8 mouse cellular contexts compared by ENCODE assay signal in the genomic region with DNA sequence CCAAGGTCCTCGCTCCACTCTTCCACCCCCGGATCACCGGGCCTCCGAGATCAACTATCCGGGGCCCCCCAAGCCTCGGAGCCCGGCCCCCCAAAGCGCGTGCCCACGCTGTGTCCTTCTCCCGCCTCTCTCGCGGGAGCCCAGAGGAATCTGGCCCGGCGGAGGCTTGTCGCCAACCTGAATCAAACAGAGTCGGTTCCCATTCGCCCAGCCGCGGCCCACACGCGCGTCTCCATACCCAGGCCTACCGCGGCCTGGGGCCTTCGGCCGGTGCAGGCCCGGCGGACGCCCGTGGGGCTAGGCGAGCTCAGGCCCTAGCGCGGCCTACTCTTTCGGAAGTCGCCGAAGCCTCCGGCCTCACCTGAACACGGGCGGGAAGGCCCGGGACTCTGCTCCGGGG. TPM values are rescaled to one million over a fixed set of nuclear protein-coding genes. Genes with fewer than 3 reads are reported as not detected.
DNase-seq lines count a peak whose midpoint lies in the region; ATAC-seq and TF ChIP-seq lines count a peak whose summit lies in the region.

No protein-coding gene starts in this region.

- no peaks in the 10 kb centered on the region for H3K9me3 ChIP-seq in kidney, embryonic 15.5 days (replicated peaks)
- no peaks in the 10 kb centered on the region for H3K9me3 ChIP-seq in ES-Bruce4 (replicated peaks; ENCODE audit: control insufficient read depth, insufficient read depth, low read length, poor library complexity, severe bottlenecking)
- H3K9me3 ChIP-seq in embryonic facial prominence, embryonic 12.5 days, result no peaks in the 10 kb centered on the region
- H3K9me3 ChIP-seq in hindbrain, embryonic 12.5 days (replicated peaks), result no peaks in the 10 kb centered on the region
- no peaks in the 10 kb centered on the region for H3K9me3 ChIP-seq in stomach, embryonic 14.5 days (ENCODE audit: control insufficient read depth, low read depth, low read length)

- H3K27me3 ChIP-seq in kidney, embryonic 15.5 days, result no peaks in the 10 kb centered on the region
- no peaks in the 10 kb centered on the region for H3K27me3 ChIP-seq in ES-Bruce4 (ENCODE audit: control insufficient read depth, insufficient read depth, low read length, poor library complexity, severe bottlenecking)
- H3K27me3 ChIP-seq in embryonic facial prominence, embryonic 12.5 days, result no peaks in the 10 kb centered on the region
- no peaks in the 10 kb centered on the region for H3K27me3 ChIP-seq in hindbrain, embryonic 12.5 days
- no peaks in the 10 kb centered on the region for H3K27me3 ChIP-seq in stomach, embryonic 14.5 days (ENCODE audit: control insufficient read depth, insufficient read depth, low read length)

- TF ChIP-seq POLR2A in ES-Bruce4 (IDR thresholded peaks at IDR 0.05; ENCODE audit: insufficient read depth, low read length), result no peak

- TF ChIP-seq CTCF in ES-Bruce4 (IDR thresholded peaks at IDR 0.05; ENCODE audit: low read depth, low read length), result no peak

- peaks cover 60% of the 10 kb centered on the region for H3K36me3 ChIP-seq in kidney, embryonic 15.5 days
- peaks cover 47% of the 10 kb centered on the region for H3K36me3 ChIP-seq in ES-Bruce4 (ENCODE audit: control insufficient read depth, insufficient read depth, low read length, poor library complexity, severe bottlenecking)
- peaks cover 43% of the 10 kb centered on the region for H3K36me3 ChIP-seq in embryonic facial prominence, embryonic 12.5 days
- peaks cover 43% of the 10 kb centered on the region for H3K36me3 ChIP-seq in hindbrain, embryonic 12.5 days
- H3K36me3 ChIP-seq in stomach, embryonic 14.5 days (ENCODE audit: control insufficient read depth, insufficient read depth, low read length), result peaks cover 40% of the 10 kb centered on the region

- no peak for TF ChIP-seq EP300 in ES-Bruce4 (IDR thresholded peaks at IDR 0.05; ENCODE audit: insufficient read depth, low read depth, low read length)

- under 1% methylated on average over 42 of the region's 42 CpGs for WGBS in kidney, embryonic 15.5 days
- under 1% methylated on average over 42 of the region's 42 CpGs for whole genome bisulfite sequencing in embryonic facial prominence, embryonic 12.5 days
- WGBS in hindbrain, embryonic 12.5 days, result under 1% methylated on average over 42 of the region's 42 CpGs
- under 1% methylated on average over 42 of the region's 42 CpGs for WGBS in stomach, embryonic 14.5 days

- DNase-seq in kidney, postnatal 10 days, result no peak
- DNase-seq in lung, postnatal 10 days, result peak; percentile 53
- DNase-seq in thymus, postnatal 25 days, result no peak

- ATAC-seq in kidney, embryonic 15.5 days (replicated peaks; ENCODE audit: low FRiP score), result peak; percentile 82
- ATAC-seq in embryonic facial prominence, embryonic 12.5 days (ENCODE audit: insufficient number of reproducible peaks, insufficient read depth, low FRiP score, low TSS enrichment), result peak; percentile 74
- peak; percentile 79 for ATAC-seq in hindbrain, embryonic 12.5 days (ENCODE audit: low FRiP score)
- ATAC-seq in stomach, embryonic 14.5 days (ENCODE audit: insufficient number of reproducible peaks, insufficient read depth, low FRiP score, low read depth), result peak; percentile 75

- H3K4me2 ChIP-seq in kidney, embryonic 15.5 days, result peak overlapping the region; percentile 78
- peak overlapping the region; percentile 88 for H3K4me2 ChIP-seq in embryonic facial prominence, embryonic 12.5 days (replicated peaks)
- H3K4me2 ChIP-seq in hindbrain, embryonic 12.5 days (replicated peaks), result peak overlapping the region; percentile 95
- peak overlapping the region; percentile 96 for H3K4me2 ChIP-seq in stomach, embryonic 14.5 days (replicated peaks; ENCODE audit: low read depth, low read length)

- peak overlapping the region; percentile 98 for H3K9ac ChIP-seq in kidney, embryonic 15.5 days
- peak overlapping the region; percentile 99 for H3K9ac ChIP-seq in ES-Bruce4 (ENCODE audit: low read depth, poor library complexity, severe bottlenecking)
- H3K9ac ChIP-seq in embryonic facial prominence, embryonic 12.5 days, result peak overlapping the region; percentile 99
- peak overlapping the region; percentile 98 for H3K9ac ChIP-seq in hindbrain, embryonic 12.5 days
- H3K9ac ChIP-seq in stomach, embryonic 14.5 days (replicated peaks; ENCODE audit: low read depth, low read length), result peak overlapping the region; percentile 99

- peak overlapping the region; percentile 91 for H3K4me3 ChIP-seq in kidney, embryonic 15.5 days (replicated peaks)
- peak overlapping the region; percentile 92 for H3K4me3 ChIP-seq in ES-Bruce4 (ENCODE audit: low read depth, low read length)
- peak overlapping the region; percentile 97 for H3K4me3 ChIP-seq in embryonic facial prominence, embryonic 12.5 days
- H3K4me3 ChIP-seq in hindbrain, embryonic 12.5 days, result peak overlapping the region; percentile 99
- H3K4me3 ChIP-seq in stomach, embryonic 14.5 days (ENCODE audit: low read depth, low read length), result peak overlapping the region; percentile 99

- H3K4me1 ChIP-seq in kidney, embryonic 15.5 days, result peaks cover 44% of the 10 kb centered on the region
- no peaks in the 10 kb centered on the region for H3K4me1 ChIP-seq in ES-Bruce4 (ENCODE audit: control insufficient read depth, insufficient read depth, low read length)
- H3K4me1 ChIP-seq in embryonic facial prominence, embryonic 12.5 days, result peaks cover 28% of the 10 kb centered on the region
- peaks cover 35% of the 10 kb centered on the region for H3K4me1 ChIP-seq in hindbrain, embryonic 12.5 days
- H3K4me1 ChIP-seq in stomach, embryonic 14.5 days (ENCODE audit: control insufficient read depth, insufficient read depth, low read length), result peaks cover 13% of the 10 kb centered on the region

- peak overlapping the region; percentile 82 for H3K27ac ChIP-seq in kidney, embryonic 15.5 days
- peak overlapping the region; percentile 12; the same call in 1 of the 2 replicates for H3K27ac ChIP-seq in ES-Bruce4 (ENCODE audit: insufficient read depth, low read length)
- peak overlapping the region; percentile 89 for H3K27ac ChIP-seq in embryonic facial prominence, embryonic 12.5 days
- H3K27ac ChIP-seq in hindbrain, embryonic 12.5 days, result peak overlapping the region; percentile 88
- H3K27ac ChIP-seq in stomach, embryonic 14.5 days (ENCODE audit: low read length), result peak overlapping the region; percentile 74

RNA-seq across cellular contexts. Expression of a gene that starts 0.5 kb away (rescaled TPM):
- 17.2 and 18.2 TPM in 2 replicates for polyA plus RNA-seq in kidney, embryonic 15.5 days (2015; fragmentation: Nextera tagmentation; extraction: Ambion mirVana)
- 35.1 and 40.2 TPM in 2 replicates for polyA plus RNA-seq in ES-Bruce4 (2011; ENCODE audit: insufficient read depth, insufficient read length, low read depth, missing spikeins)
- polyA plus RNA-seq in embryonic facial prominence, embryonic 12.5 days (2016; fragmentation: Nextera tagmentation; extraction: Ambion mirVana), result 23.1 and 26.0 TPM in 2 replicates
- polyA plus RNA-seq in hindbrain, embryonic 12.5 days (2016; fragmentation: Nextera tagmentation; extraction: Ambion mirVana), result 22.3 and 24.1 TPM in 2 replicates
- 17.0 and 17.2 TPM in 2 replicates for polyA plus RNA-seq in stomach, embryonic 14.5 days (2014; fragmentation: Nextera tagmentation; extraction: Ambion mirVana)

RNA-seq across cellular contexts. Expression of a gene that starts 0.7 kb away (rescaled TPM):
- polyA plus RNA-seq in kidney, embryonic 15.5 days (2015; fragmentation: Nextera tagmentation; extraction: Ambion mirVana), result 257 and 267 TPM in 2 replicates
- polyA plus RNA-seq in ES-Bruce4 (2011; ENCODE audit: insufficient read depth, insufficient read length, low read depth, missing spikeins), result 118 and 123 TPM in 2 replicates
- 316 and 334 TPM in 2 replicates for polyA plus RNA-seq in embryonic facial prominence, embryonic 12.5 days (2016; fragmentation: Nextera tagmentation; extraction: Ambion mirVana)
- polyA plus RNA-seq in hindbrain, embryonic 12.5 days (2016; fragmentation: Nextera tagmentation; extraction: Ambion mirVana), result 248 and 251 TPM in 2 replicates
- polyA plus RNA-seq in stomach, embryonic 14.5 days (2014; fragmentation: Nextera tagmentation; extraction: Ambion mirVana), result 224 and 239 TPM in 2 replicates

RNA-seq across cellular contexts. Expression of a gene that starts 48.8 kb away (rescaled TPM):
- polyA plus RNA-seq in kidney, embryonic 15.5 days (2015; fragmentation: Nextera tagmentation; extraction: Ambion mirVana), result 64.5 and 69.5 TPM in 2 replicates
- 99.1 and 103 TPM in 2 replicates for polyA plus RNA-seq in ES-Bruce4 (2011; ENCODE audit: insufficient read depth, insufficient read length, low read depth, missing spikeins)
- 64.1 and 64.3 TPM in 2 replicates for polyA plus RNA-seq in embryonic facial prominence, embryonic 12.5 days (2016; fragmentation: Nextera tagmentation; extraction: Ambion mirVana)
- 49.9 and 54.1 TPM in 2 replicates for polyA plus RNA-seq in hindbrain, embryonic 12.5 days (2016; fragmentation: Nextera tagmentation; extraction: Ambion mirVana)
- polyA plus RNA-seq in stomach, embryonic 14.5 days (2014; fragmentation: Nextera tagmentation; extraction: Ambion mirVana), result 80.7 and 81.1 TPM in 2 replicates

Comparison
In these comparisons a context has a peak if more than half of its experiments do, and no peak if none do; other contexts are left out.
1. H3K27ac ChIP-seq: peak in every context shown above with its lines; median percentile 89 in embryonic facial prominence, embryonic 12.5 days; 88 in hindbrain, embryonic 12.5 days; 82 in kidney, embryonic 15.5 days; 74 in stomach, embryonic 14.5 days; 12 in ES-Bruce4.